Mouse (Mus musculus) G1E-ER4 (cell line): ENCODE data around the gene Gm21974. TPM values are rescaled to one million over a fixed set of nuclear protein-coding genes. Genes with fewer than 3 reads are reported as not detected.

Experiments
- GATA1 ChIP-seq: IDR thresholded peaks from one replicate; pipeline ENCODE4 v1.8.0; 2012; ENCODE audit warnings: low read length, inconsistent platforms
- polyA plus RNA-seq: library from polyadenylated mRNA; stranded (reverse); fragments of >175 nt; gene quantifications from 2 replicates; pipeline ENCODE4 v1.2.3, GENCODE M21; 2012

The Gm21974 gene
- polyA plus RNA-seq, 1 experiment: not detected

DNA sequence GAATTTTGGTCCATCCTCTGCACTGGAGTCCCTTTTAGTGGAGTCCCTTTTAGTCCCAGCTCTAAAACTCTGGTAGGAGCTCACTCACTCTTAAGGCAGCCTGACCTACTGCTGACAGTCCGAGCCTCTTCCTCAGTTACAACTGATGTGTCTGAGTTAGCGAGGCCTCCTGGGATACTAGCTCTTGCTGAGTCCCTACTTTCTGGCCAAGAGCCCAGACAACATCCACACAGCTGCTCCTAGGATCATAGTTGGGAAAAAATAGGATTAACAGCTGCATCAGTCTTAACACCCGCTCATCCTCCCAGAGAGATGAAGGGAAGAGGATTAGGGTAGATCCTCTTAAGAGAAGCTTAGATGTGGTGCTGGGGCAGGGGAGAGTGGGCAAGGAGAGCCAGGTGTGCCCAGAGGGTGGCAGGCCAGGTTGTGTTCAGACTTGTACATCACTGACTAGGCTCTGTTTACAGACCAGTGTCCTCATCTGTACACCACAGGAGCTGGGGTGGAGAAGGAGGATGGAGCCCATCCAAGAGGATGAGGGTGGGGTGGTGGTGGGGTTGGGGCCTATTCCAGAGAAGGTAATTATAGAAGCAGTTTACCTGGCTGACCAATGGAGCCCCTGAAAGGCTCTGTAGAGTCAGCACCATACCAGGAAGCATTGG, 26.0 kb downstream of the Gm21974 start:
- no peak for TF ChIP-seq GATA1

DNA sequence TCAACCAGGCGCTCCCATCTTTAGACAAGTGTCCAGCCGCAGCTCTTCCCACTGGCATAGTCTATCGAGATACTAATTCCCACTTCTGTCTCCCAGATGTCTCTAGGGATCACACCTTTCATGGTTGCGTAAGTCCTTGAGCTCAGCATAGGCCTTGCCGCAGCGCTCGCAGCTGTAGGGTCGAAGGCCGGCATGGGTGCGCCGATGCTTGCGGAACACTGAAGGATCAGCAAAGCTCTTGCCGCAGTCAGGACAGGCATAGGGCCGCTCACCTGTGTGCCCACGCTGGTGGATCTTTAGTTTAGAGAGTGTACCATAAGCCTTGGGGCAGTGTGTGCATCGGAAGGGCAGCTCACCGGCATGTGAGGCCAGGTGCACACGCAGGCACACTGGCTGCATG, 27.6 kb downstream of the Gm21974 start:
- TF ChIP-seq GATA1: no peak

DNA sequence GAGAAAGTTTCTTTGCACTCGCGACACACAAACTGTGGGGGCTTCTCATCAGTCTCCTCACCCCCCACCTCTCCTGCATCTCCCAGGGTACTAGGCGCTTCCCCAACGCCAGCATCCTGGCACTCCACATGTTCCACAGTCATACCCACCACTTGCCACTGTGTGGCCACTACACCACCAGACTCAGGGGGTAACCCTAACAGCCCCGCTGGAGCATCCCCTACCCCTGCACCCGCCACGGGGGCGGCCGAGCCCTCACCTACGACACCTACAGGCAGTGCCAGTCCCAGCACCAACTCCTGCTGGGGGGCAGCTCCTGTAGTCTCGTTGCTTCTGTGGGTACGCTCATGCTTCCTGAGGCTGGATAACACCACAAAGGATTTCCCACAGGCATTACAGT, 28.8 kb downstream of the Gm21974 start:
- no peak for TF ChIP-seq GATA1

DNA sequence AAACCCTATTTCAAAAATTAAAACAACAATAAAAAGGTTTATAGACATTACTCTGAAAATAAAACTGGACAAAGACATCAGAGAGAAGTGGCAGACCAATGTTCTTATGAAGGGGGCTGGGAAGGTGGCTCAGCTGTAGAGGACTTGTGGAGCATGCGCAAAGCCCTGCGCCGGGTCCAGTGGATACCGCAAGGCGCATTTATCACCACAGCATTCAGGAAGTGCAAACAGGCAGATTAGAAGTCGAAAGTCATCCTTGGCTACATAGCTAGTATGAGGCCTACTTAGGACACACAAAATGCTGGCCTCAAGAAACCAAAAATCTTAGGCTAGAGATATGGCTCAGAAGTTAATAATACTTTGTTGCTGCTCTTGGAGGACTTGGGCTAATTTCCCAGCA, 37.0 kb downstream of the Gm21974 start:
- TF ChIP-seq GATA1: peak; percentile 14

DNA sequence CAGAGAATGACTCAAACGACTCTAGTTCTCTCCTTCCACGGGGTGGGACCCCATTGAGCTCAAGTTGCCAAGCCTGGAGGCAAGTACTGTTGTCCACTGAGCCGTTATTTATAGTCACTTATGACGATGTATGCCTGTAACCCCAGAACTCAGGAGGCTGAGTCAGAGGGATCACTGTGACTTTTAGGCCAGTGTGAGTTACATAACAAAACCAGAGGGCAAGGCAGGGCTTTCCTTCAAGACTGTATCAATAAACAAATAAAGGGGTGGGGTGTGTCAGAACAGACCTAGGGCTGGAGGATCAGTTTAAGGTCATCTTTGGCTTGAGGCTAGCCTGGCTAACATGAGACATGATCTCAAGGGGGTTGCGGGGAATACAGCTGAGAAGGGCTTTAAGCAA, 44.3 kb downstream of the Gm21974 start:
- TF ChIP-seq GATA1: no peak

DNA sequence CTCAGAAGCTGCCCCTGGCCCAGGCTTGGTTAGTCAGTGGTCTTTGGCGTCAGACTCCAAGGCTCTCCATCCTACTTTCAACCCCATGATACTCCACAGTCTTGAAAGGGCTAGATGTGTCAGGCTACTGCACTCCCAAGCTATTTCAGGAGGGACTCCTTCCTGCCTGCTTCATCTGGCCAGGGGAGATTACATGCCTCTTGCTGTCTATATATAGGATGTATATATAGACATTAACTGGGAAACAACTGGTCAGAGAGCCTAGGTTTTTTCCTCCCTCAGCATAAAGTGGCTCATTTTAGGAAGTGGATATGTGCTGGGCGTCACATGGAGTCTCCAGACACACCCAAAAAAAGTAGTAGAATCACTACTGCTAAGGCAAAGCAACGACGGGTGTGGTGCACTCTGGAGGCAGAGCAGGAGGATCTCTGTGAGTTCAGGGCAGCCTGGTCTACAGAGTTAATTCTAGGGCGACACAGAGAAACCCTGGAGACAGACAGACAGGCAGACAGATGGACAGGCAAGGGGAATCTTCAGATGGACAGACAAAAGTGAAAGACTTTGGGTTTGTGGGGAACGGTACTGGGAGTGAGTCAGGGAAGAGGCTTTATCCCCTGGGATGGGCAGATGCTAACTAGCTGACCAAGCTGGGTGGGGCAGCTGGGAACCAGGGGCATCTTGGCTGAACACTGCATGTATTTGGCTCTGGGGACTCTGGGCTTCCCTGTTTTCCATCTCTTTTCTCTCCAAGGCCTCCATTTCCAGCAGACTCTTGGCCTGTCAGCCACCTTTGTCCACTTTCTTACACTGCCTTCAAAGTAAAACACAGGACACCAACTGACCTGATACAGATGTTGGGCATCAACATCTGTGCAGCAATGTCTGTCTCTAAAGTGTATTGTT, 45.0 kb downstream of the Gm21974 start:
- TF ChIP-seq GATA1: no peak

DNA sequence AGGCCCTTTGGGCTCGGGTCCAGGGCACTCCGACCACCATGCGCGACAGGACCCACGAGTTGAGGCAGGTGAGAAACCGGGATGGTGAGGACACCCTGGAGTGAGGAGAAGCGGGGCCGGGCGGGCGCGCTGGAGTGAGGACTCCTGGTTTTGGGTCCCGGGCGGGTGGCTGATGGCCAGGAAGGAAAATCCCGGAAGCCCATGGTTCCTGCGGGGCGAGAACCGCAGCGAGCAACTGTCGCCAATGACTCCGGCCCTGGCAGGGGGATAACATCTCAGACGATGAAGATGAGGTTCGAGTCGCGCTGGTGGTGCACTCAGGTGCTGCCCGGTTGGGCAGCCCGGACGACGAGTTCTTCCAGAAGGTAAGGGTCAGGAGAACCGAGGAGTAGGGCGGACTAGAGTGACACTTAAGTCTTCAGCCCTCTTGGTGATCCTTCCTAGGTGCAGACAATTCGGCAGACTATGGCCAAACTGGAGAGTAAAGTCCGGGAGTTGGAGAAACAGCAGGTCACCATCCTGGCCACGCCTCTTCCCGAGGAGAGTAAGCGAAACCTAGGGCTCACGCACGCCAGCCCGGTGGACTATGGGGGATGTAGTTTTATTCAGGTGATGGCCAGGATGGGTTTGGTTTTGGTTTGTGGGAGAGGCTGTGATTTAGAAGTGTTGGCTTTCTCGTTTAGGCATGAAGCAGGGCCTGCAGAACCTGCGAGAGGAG, 53.1 kb downstream of the Gm21974 start:
- no peak for TF ChIP-seq GATA1

DNA sequence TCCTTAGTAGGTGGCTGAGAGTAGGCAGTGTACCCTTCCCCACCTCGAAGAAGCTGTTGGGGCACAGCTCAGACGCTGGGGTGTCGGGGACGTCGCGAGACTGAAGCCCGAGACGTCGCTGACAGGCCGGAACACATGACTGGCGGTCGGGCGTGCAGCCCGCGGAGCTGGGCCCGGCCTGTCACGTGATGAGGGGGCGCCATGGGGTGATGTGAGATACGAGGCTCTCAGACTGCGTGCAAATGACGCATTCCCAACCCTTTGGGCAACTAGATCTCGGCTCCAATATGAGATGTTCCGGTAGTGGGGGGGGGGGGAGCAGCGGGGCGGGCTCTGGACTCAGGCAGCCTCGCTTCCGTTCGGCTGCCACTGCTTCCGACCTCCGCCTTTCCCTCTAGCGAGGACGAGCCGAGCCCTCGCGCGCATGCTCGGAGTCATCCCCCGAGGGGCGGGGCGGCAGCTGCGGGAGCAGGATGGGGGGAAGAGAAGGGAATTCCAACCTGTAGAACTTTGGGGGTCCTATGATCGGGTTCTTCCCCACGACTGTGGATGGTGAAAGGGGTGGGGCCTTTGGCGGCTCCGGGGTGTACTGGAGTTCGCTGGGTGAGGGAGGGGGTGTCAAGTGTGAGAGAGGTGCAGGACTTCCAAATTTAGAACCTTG, 53.8 kb downstream of the Gm21974 start:
- TF ChIP-seq GATA1: no peak

DNA sequence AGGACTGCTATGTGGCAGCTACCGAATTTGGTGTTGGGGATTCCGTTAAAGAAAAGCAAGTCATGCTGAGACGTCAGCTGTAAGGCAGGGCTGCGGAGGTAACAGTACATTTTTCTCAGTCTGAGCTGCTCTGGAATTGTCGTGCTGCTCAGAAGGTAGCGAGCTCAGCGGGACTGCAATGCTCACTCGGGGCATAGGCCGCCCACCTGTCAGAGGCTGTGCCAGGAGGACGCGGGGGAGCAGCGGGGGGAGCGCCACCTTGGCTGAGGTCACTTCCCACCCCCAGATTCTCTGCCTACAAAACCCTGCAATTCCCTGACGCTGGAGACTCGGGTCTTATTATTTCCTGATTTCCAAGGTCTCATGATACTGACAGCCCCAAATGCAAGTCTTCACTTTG, 54.4 kb downstream of the Gm21974 start:
- TF ChIP-seq GATA1: no peak

DNA sequence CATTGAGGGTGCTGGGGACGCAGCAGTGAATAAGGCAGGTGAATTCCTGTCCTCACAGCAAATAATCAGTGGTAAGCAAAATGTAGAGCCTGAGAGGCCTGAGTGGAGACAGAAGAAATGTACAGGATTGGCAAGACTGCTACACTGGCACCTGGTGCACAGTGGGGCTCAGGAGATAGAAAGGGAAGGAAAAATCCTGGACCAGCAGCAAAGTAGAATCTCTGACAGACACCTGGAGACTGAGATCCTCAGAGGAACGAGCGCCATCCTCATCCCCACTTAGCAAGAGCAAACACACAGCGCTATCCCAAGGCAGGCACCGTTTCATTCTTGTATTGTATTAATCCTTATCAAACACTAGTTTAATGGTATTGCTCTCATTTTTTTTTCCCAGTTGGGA, 57.8 kb downstream of the Gm21974 start:
- TF ChIP-seq GATA1: no peak

Other genes starting within 250 kb of the Gm21974 start
- 375 and 505 TPM in 2 replicates for gene Bcl7c, start 186.5 kb downstream of the Gm21974 start, polyA plus RNA-seq
- 2.8 and 3.7 TPM in 2 replicates for gene Ctf1, start 182.7 kb downstream of the Gm21974 start, polyA plus RNA-seq
- gene Ctf2, start 163.3 kb downstream of the Gm21974 start, polyA plus RNA-seq: not detected in 2 replicates
- 76.2 and 91.2 TPM in 2 replicates for gene Fbxl19, start 150.9 kb downstream of the Gm21974 start, polyA plus RNA-seq
- 32.0 and 33.6 TPM in 2 replicates for gene Orai3, start 125.6 kb downstream of the Gm21974 start, polyA plus RNA-seq
- gene Setd1a, start 118.8 kb downstream of the Gm21974 start, polyA plus RNA-seq: 99.0 and 114 TPM in 2 replicates
- gene Gm49388, start 109.8 kb downstream of the Gm21974 start, polyA plus RNA-seq: 2.5 and 4.3 TPM in 2 replicates
- gene Hsd3b7, start 94.8 kb downstream of the Gm21974 start, polyA plus RNA-seq: 12.7 and 27.1 TPM in 2 replicates
- gene Stx4a, start 71.2 kb downstream of the Gm21974 start, polyA plus RNA-seq: 85.1 and 93.9 TPM in 2 replicates
- gene Stx1b, start 70.9 kb downstream of the Gm21974 start, polyA plus RNA-seq: 0.06 and 0.10 TPM in 2 replicates
- gene Zfp646, start 19.2 kb downstream of the Gm21974 start, polyA plus RNA-seq: 24.0 and 32.5 TPM in 2 replicates
- 33.5 and 36.7 TPM in 2 replicates for gene Zfp668, start 18.6 kb downstream of the Gm21974 start, polyA plus RNA-seq
- 0.48 and 0.67 TPM in 2 replicates for gene Prss53, start 4.5 kb downstream of the Gm21974 start, polyA plus RNA-seq
- gene Vkorc1, start 163 bp upstream of the Gm21974 start, polyA plus RNA-seq: 13.6 and 14.7 TPM in 2 replicates
- 166 and 183 TPM in 2 replicates for gene Bckdk, start 8.6 kb upstream of the Gm21974 start, polyA plus RNA-seq
- gene Kat8, start 17.1 kb upstream of the Gm21974 start, polyA plus RNA-seq: 7.0 and 7.5 TPM in 2 replicates
- gene Prss8, start 34.6 kb upstream of the Gm21974 start, polyA plus RNA-seq: not detected in 2 replicates
- 5.5 and 10.0 TPM in 2 replicates for gene Prss36, start 51.3 kb upstream of the Gm21974 start, polyA plus RNA-seq
- 578 and 702 TPM in 2 replicates for gene Fus, start 72.0 kb upstream of the Gm21974 start, polyA plus RNA-seq
- gene Pycard, start 98.4 kb upstream of the Gm21974 start, polyA plus RNA-seq: 0.28 and 0.46 TPM in 2 replicates
- 0.04 and 0.05 TPM in 2 replicates for gene Trim72, start 108.5 kb upstream of the Gm21974 start, polyA plus RNA-seq
- not detected in 2 replicates for gene Itgam, start 167.2 kb upstream of the Gm21974 start, polyA plus RNA-seq
- not detected in 2 replicates for gene Gm49368, start 167.2 kb upstream of the Gm21974 start, polyA plus RNA-seq
- not detected in 2 replicates for gene Itgax, start 234.1 kb upstream of the Gm21974 start, polyA plus RNA-seq